Mouse (Mus musculus): ENCODE measurements around the gene Fcho1.

GRCm38 (mm10) chr8:71680471-71680870 is 45.0 kb downstream of the Fcho1 start:
- TF ChIP-seq CTCF (IDR thresholded peaks at IDR 0.05; ENCODE audit: control insufficient read depth, insufficient read depth, low read length) (no peak), POLR2A (IDR thresholded peaks at IDR 0.05; ENCODE audit: borderline replicate concordance, control insufficient read depth, low read depth, low read length) (0 out of 2 replicates have a peak, but pooled peaks have one; percentile 10)
